Mouse (Mus musculus): ENCODE results near the gene Mettl6. TPM values are rescaled to one million over a fixed set of nuclear protein-coding genes. Genes with fewer than 3 reads are reported as not detected.
"Not testable (repeated sequence)": the region's sequence is repeated elsewhere in the genome, so short reads cannot be mapped to it uniquely, and the experiment has no call there.

Mettl6 gene
- polyA plus RNA-seq, 1 experiment from 2014 or later = 50.4 TPM

DNA sequence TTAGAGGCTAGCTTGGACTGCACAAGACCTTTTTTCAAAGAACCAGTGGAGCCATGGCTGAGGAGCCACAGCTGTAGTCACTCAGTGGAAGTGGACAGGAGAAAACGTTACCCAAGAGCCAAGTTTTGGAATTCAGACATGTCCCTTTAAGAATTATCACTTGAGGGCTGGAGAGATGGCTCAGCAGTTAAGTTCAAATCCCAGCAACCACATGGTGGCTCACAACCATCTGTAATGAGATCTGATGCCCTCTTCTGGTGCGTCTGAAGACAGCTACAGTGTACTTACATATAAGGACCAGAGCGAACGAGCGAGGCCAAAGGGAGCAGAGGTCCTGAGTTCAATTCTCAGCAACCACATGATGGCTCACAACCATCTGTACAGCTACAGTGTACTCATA lies 32.6 kb downstream of the Mettl6 start:
- not testable (repeated sequence) for H3K9me3 ChIP-seq (replicated peaks; ENCODE audit: control insufficient read depth, low read length); H3K27ac ChIP-seq (ENCODE audit: low read length); H3K4me1 ChIP-seq (ENCODE audit: control insufficient read depth, insufficient read depth, low read length); H3K4me2 ChIP-seq (ENCODE audit: low read depth, low read length); H3K36me3 ChIP-seq (ENCODE audit: control insufficient read depth, insufficient read depth, low read length); H3K27me3 ChIP-seq (ENCODE audit: control insufficient read depth, insufficient read depth, low read length); ATAC-seq (ENCODE audit: insufficient read depth, low FRiP score); H3K9ac ChIP-seq (ENCODE audit: low read length); H3K4me3 ChIP-seq (replicated peaks; ENCODE audit: low read length)
- WGBS = 68% methylated on average over 5 of the region's 5 CpGs

DNA sequence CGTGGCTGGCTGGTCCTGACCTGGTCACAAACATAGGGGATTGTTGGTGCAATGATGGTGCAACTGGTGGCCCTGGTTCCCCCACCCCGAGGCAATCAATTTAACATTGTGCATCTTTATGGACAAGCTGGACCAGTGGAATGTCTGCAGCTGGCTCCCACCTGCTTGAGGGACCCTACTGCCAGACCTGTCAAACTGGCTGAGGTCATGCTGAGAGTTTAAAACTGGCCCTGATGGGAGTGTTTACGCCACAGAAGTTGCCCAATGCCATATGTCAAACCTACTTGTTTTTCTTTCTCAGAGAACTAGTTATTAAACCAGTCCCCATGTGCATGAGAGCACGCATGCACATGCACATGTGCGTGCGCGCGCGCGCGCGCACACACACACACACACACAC lies 36.8 kb downstream of the Mettl6 start:
- Histone ChIP-seq H3K9me3 (replicated peaks; ENCODE audit: control insufficient read depth, low read length) (no peaks in the 10 kb centered on the region), H3K27ac (ENCODE audit: low read length) (no peak overlapping the region), H3K4me1 (ENCODE audit: control insufficient read depth, insufficient read depth, low read length) (no peaks in the 10 kb centered on the region; the same call in 1 of the 2 replicates), H3K4me3 (replicated peaks; ENCODE audit: low read length) (no peak overlapping the region), H3K9ac (ENCODE audit: low read length) (no peak overlapping the region), H3K4me2 (ENCODE audit: low read depth, low read length) (no peak overlapping the region), H3K36me3 (ENCODE audit: control insufficient read depth, insufficient read depth, low read length) (no peaks in the 10 kb centered on the region), H3K27me3 (ENCODE audit: control insufficient read depth, insufficient read depth, low read length) (no peaks in the 10 kb centered on the region)
- ATAC-seq (ENCODE audit: insufficient read depth, low FRiP score) = no peak
- WGBS = 83% methylated on average over 12 of the region's 12 CpGs

DNA sequence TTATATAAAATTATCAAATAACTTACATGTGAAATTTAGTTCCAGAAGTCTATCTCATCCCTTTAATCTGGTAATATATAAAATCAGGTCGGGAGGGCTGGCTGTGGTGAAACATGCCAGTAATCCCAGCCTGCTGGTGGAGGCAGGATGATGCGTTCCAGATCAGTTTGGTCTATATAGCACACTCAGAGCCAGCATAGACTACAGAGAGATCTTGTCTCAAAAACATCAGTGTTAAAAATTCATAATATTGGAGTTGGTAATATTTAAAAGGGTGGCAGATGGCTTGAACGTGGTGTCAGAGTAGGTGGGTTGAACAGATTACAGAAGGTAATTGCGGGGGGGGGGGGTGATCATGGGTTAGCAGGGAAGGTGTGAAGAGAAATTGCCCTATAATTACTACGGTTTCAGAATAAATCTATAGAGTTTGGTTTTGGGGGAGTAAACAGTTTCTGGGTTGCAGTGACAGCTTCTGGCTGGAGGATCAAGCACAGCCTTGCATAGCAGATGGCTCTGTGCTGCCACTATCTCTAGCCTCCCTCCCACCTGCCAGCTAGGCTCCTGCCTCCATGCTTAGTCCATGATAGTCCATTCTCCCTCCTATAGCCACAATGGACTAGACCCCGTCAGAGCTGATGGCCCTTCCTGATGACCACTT lies 38.6 kb downstream of the Mettl6 start:
- H3K9ac ChIP-seq (ENCODE audit: low read length) = no peak overlapping the region
- H3K36me3 ChIP-seq (ENCODE audit: control insufficient read depth, insufficient read depth, low read length) = no peaks in the 10 kb centered on the region
- 78% methylated on average over 6 of the region's 6 CpGs for WGBS
- H3K9me3 ChIP-seq (replicated peaks; ENCODE audit: control insufficient read depth, low read length) = no peaks in the 10 kb centered on the region
- no peaks in the 10 kb centered on the region; the same call in 1 of the 2 replicates for H3K4me1 ChIP-seq (ENCODE audit: control insufficient read depth, insufficient read depth, low read length)
- H3K4me3 ChIP-seq (replicated peaks; ENCODE audit: low read length) = no peak overlapping the region
- H3K27ac ChIP-seq (ENCODE audit: low read length) = no peak overlapping the region
- no peak for ATAC-seq (ENCODE audit: insufficient read depth, low FRiP score)
- H3K27me3 ChIP-seq (ENCODE audit: control insufficient read depth, insufficient read depth, low read length) = no peaks in the 10 kb centered on the region
- no peak overlapping the region for H3K4me2 ChIP-seq (ENCODE audit: low read depth, low read length)

DNA sequence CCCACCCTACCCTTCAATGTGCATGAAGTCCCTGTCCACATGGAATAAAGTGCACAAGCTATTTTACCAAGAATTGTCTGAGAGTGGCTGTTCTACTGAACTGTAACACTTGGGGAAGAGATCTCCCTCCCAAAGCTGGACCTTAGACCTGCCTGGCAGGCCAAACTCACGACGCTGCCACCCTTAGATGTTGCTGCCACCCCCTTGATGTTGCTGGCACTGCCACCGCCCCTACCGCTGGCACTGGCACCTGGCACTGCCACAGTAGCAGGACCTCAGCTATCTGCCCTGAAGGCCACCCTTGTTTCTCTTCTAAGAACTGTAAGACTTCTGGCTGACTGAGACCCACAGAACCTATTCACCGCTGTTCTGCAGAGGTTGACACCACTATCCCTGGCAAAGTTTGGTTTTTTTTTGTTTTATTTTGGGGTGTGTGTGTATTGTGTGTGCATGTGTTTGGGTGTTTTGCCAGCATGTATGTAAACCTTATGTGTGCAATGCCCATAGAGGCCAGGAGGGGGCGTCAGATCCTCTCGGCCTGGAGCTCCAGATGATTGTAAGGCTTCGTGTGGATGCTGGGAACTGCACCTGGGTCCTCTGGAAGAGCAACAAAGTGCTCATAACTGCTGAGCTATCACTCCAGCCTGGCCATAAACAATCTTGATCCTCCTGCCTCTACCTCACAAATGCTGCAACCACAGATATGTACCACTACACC lies 39.8 kb downstream of the Mettl6 start:
- Histone ChIP-seq H3K9me3 (replicated peaks; ENCODE audit: control insufficient read depth, low read length) (no peaks in the 10 kb centered on the region), H3K27ac (ENCODE audit: low read length) (no peak overlapping the region), H3K4me3 (replicated peaks; ENCODE audit: low read length) (no peak overlapping the region), H3K9ac (ENCODE audit: low read length) (no peak overlapping the region), H3K4me2 (ENCODE audit: low read depth, low read length) (no peak overlapping the region), H3K27me3 (ENCODE audit: control insufficient read depth, insufficient read depth, low read length) (no peaks in the 10 kb centered on the region), H3K36me3 (ENCODE audit: control insufficient read depth, insufficient read depth, low read length) (no peaks in the 10 kb centered on the region), H3K4me1 (ENCODE audit: control insufficient read depth, insufficient read depth, low read length) (no peaks in the 10 kb centered on the region; the same call in 1 of the 2 replicates)
- no peak for ATAC-seq (ENCODE audit: insufficient read depth, low FRiP score)
- WGBS = 89% methylated on average over 8 of the region's 8 CpGs

DNA sequence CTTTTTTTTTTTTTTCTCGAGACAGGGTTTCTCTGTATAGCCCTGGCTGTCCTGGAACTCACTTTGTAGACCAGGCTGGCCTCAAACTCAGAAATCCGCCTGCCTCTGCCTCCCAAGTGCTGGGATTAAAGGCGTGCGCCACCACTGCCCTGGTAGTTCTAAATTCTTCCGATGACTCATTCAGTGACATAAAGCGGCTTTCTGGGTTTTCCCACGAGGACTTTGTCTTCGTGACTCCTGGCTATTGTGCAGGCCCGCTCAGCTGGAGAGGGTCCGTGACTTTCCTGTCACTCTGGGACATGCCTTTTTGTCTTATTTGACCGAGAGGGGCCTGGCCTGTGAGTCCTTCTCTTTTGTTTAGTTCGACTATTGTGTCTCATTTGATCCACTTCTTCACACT lies 40.9 kb downstream of the Mettl6 start:
- H3K4me3 ChIP-seq (replicated peaks; ENCODE audit: low read length); H3K27ac ChIP-seq (ENCODE audit: low read length); H3K4me1 ChIP-seq (ENCODE audit: control insufficient read depth, insufficient read depth, low read length); H3K36me3 ChIP-seq (ENCODE audit: control insufficient read depth, insufficient read depth, low read length); ATAC-seq (ENCODE audit: insufficient read depth, low FRiP score); H3K9ac ChIP-seq (ENCODE audit: low read length); H3K9me3 ChIP-seq (replicated peaks; ENCODE audit: control insufficient read depth, low read length); H3K27me3 ChIP-seq (ENCODE audit: control insufficient read depth, insufficient read depth, low read length); H3K4me2 ChIP-seq (ENCODE audit: low read depth, low read length): not testable (repeated sequence)
- 78% methylated on average over 12 of the region's 12 CpGs for WGBS

DNA sequence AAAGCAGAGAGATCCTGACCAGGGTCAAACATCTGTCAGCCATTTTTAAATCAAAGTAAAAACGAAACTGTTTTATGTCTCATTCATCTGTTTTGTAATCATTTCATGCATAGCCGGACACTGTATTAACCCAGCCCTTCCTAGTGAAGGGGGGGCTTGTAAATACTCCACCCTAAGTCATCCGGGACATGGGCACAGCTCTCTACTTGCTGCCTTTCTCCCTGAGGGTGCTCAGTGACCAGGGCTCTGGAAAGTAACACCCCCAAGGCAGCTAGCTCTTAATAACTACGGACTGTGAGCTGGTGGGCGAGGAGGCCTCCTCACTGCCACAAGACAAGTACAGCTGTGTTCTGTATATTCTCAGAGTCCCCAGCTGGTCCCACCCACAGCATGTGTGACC lies 45.8 kb downstream of the Mettl6 start:
- Histone ChIP-seq H3K4me2 (ENCODE audit: low read depth, low read length) (no peak overlapping the region), H3K9me3 (replicated peaks; ENCODE audit: control insufficient read depth, low read length) (no peaks in the 10 kb centered on the region), H3K27ac (ENCODE audit: low read length) (peak overlapping the region; percentile 28), H3K27me3 (ENCODE audit: control insufficient read depth, insufficient read depth, low read length) (no peaks in the 10 kb centered on the region), H3K36me3 (ENCODE audit: control insufficient read depth, insufficient read depth, low read length) (no peaks in the 10 kb centered on the region), H3K9ac (ENCODE audit: low read length) (no peak overlapping the region), H3K4me3 (replicated peaks; ENCODE audit: low read length) (no peak overlapping the region), H3K4me1 (ENCODE audit: control insufficient read depth, insufficient read depth, low read length) (0 out of 2 replicates have a peak, but pooled peaks cover 3% of the 10 kb centered on the region)
- no peak for ATAC-seq (ENCODE audit: insufficient read depth, low FRiP score)
- 43% methylated on average over 5 of the region's 5 CpGs for WGBS

DNA sequence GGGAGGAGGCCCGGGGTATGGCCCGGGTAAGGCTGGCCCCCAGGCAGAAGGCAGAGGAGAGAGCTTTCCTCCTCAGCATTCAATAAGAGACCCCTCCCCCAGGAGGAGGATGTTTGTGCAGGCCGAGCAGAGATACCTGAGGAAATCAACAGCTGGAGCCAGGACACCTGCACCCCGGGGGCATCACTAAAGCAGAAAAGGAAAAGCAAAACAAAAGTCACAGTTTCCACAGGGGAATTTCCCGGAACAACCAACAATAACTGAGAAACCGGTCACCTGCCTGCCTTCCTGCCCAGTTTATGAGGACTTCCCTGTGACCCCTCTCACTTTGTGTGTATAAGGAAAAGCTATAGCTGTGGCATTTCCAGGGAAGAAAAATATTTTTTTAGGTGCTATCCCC lies 51.2 kb downstream of the Mettl6 start:
- H3K9me3 ChIP-seq (replicated peaks; ENCODE audit: control insufficient read depth, low read length) = no peaks in the 10 kb centered on the region
- H3K27me3 ChIP-seq (ENCODE audit: control insufficient read depth, insufficient read depth, low read length) = no peaks in the 10 kb centered on the region
- no peaks in the 10 kb centered on the region for H3K36me3 ChIP-seq (ENCODE audit: control insufficient read depth, insufficient read depth, low read length)
- H3K4me3 ChIP-seq (replicated peaks; ENCODE audit: low read length) = no peak overlapping the region
- ATAC-seq (ENCODE audit: insufficient read depth, low FRiP score) = no peak
- no peaks in the 10 kb centered on the region for H3K4me1 ChIP-seq (ENCODE audit: control insufficient read depth, insufficient read depth, low read length)
- 58% methylated on average over 6 of the region's 6 CpGs for WGBS
- H3K9ac ChIP-seq (ENCODE audit: low read length) = no peak overlapping the region
- H3K27ac ChIP-seq (ENCODE audit: low read length) = no peak overlapping the region
- H3K4me2 ChIP-seq (ENCODE audit: low read depth, low read length) = no peak overlapping the region

DNA sequence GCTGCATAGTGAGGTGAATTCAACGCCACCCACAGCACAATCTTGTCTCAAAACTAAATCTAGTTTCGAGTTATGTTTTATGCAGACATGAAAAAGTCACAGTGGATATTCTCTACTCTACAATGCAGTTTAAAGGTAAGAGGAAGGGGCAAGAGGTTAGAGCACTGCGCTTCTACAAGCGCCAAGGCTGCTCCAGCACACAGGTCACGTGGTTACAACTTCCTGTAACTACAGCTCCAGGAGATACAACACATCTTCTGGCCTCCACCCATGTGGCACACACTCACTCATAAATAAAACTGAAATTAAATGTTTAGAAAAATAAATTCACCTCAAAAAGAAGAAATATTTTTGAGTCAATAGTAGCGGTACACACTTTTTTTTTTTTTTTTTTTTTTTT lies 54.1 kb downstream of the Mettl6 start:
- Histone ChIP-seq H3K27me3 (ENCODE audit: control insufficient read depth, insufficient read depth, low read length) (no peaks in the 10 kb centered on the region), H3K4me3 (replicated peaks; ENCODE audit: low read length) (no peak overlapping the region), H3K36me3 (ENCODE audit: control insufficient read depth, insufficient read depth, low read length) (no peaks in the 10 kb centered on the region), H3K4me1 (ENCODE audit: control insufficient read depth, insufficient read depth, low read length) (0 out of 2 replicates have a peak, but pooled peaks cover 3% of the 10 kb centered on the region), H3K9me3 (replicated peaks; ENCODE audit: control insufficient read depth, low read length) (no peaks in the 10 kb centered on the region), H3K4me2 (ENCODE audit: low read depth, low read length) (no peak overlapping the region), H3K9ac (ENCODE audit: low read length) (no peak overlapping the region), H3K27ac (ENCODE audit: low read length) (no peak overlapping the region)
- 82% methylated on average over 6 of the region's 6 CpGs for WGBS
- ATAC-seq (ENCODE audit: insufficient read depth, low FRiP score) = no peak

DNA sequence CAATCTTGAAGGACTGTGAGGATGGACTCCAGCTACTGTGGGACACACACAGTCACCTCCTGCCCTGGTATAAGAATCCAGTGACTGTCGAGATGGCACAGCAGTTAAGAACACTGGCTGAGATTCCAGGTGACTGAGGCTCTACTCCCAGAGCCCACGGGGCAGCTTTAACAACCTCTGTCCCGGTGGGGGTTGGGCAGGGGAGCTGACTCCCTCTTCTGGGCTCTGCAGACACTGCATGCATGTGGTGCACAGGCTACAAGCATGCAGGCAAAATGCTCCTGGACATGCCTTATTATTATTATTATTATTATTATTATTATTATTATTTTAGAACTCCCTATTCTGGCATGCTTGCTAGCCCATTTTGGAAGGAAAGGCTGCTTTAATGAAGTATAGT lies 54.6 kb downstream of the Mettl6 start:
- Histone ChIP-seq H3K4me2 (ENCODE audit: low read depth, low read length) (no peak overlapping the region), H3K36me3 (ENCODE audit: control insufficient read depth, insufficient read depth, low read length) (no peaks in the 10 kb centered on the region), H3K9me3 (replicated peaks; ENCODE audit: control insufficient read depth, low read length) (no peaks in the 10 kb centered on the region), H3K9ac (ENCODE audit: low read length) (no peak overlapping the region), H3K4me3 (replicated peaks; ENCODE audit: low read length) (no peak overlapping the region), H3K4me1 (ENCODE audit: control insufficient read depth, insufficient read depth, low read length) (0 out of 2 replicates have a peak, but pooled peaks cover 3% of the 10 kb centered on the region), H3K27me3 (ENCODE audit: control insufficient read depth, insufficient read depth, low read length) (no peaks in the 10 kb centered on the region), H3K27ac (ENCODE audit: low read length) (no peak overlapping the region)
- WGBS = 23% methylated on average over 3 of the region's 3 CpGs
- ATAC-seq (ENCODE audit: insufficient read depth, low FRiP score) = no peak

Data from stomach, embryonic 16.5 days (tissue).